Mouse (Mus musculus) brown adipose tissue, adult 24 weeks (tissue): ENCODE measurements around the gene Agap1. TPM values are rescaled to one million over a fixed set of nuclear protein-coding genes. Genes with fewer than 3 reads are reported as not detected.
A peak's percentile ranks its signal among the peaks of the same experiment; 100 is the strongest.

Experiments used
- H3K27ac ChIP-seq: fragments of 200-500 bp; replicated peaks from 2 replicates; pipeline ENCODE4 v1.5.1; 2012; ENCODE audit warnings: low read depth, mild to moderate bottlenecking, low read length
- H3K4me1 ChIP-seq: fragments of 200-500 bp; 2 replicates; pipeline ENCODE4 v1.6.1; 2012; ENCODE audit warnings: low read length, mixed read lengths; ENCODE audit not compliant: control insufficient read depth, insufficient read depth, insufficient read length
- H3K4me3 ChIP-seq: fragments of 200-500 bp; 2 replicates; pipeline ENCODE4 v1.5.1; 2012; ENCODE audit warnings: low read depth, mild to moderate bottlenecking, low read length, moderate library complexity; ENCODE audit not compliant: insufficient read depth
- polyA plus RNA-seq: library from polyadenylated mRNA; stranded (reverse); fragments of >200 nt; gene quantifications from 2 replicates; pipeline ENCODE4 v1.2.4, GENCODE M21; 2012; ENCODE audit not compliant: missing spikeins, insufficient read depth, insufficient read length

Gene Agap1
- polyA plus RNA-seq, 1 experiment, result 8.4 TPM

DNA sequence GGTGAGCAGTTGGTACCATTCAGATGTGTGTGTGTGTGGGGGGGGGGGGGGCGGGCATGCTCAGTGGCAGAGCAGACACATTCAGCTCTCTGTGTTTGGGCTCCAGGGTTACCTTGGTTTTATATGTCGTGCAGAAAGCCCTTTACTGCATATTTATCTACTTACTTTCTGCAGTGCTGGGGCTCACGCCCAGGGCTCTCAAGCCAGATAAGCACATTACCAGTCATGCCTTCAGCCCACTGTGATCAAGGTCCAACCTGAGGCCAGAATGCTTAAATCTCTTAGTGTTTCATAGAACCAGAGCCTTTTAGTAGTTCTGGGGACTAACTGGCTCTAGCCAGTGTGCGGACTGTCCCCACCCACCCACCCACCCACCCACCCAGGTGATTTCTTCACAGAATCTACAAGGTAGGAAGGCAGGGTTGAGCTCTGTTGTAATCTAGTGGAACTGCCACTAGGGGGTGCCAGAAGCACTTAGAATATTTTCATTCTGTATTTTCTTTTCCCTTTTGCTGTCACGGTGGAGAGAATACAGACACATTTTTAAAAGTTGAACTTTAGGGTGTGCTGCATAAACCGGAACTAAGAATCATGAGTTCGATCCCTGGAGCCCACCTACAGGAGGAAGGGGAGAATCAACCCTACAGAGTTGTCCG is 189.0 kb downstream of the Agap1 start:
- no peaks in the 10 kb centered on the region for H3K4me1 ChIP-seq
- peak overlapping the region; percentile 87 for H3K27ac ChIP-seq
- peak overlapping the region; percentile 49 for H3K4me3 ChIP-seq

DNA sequence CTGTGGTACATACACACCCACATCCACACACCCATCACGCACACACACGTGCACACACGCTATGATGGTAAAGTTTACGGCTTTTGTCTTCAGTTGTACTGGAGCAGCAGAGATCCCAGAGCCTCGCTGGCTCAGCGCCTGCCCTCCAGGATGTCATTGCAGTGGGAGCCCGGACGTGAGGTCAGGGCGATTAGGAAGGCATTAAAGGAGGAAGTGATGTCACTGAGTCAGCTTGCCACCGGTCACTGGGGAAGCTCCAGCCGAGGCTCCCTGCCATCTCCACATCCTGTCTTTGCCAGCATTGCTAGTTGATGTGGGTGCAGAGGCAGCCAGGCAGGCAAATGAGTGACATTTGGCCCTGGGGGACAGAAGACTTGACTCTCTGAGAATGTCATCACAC is 189.5 kb downstream of the Agap1 start:
- Histone ChIP-seq H3K4me3 (peak overlapping the region; percentile 49), H3K27ac (peak overlapping the region; percentile 87), H3K4me1 (no peaks in the 10 kb centered on the region)

GRCm38 (mm10) chr1:89646326-89647018 is 191.9 kb downstream of the Agap1 start:
- peak overlapping the region; percentile 27 for H3K4me3 ChIP-seq

GRCm38 (mm10) chr1:89647505-89647904 is 192.9 kb downstream of the Agap1 start:
- H3K4me3 ChIP-seq, result no peak overlapping the region
- no peaks in the 10 kb centered on the region for H3K4me1 ChIP-seq
- H3K27ac ChIP-seq, result no peak overlapping the region

More at GRCm38 (mm10) chr1:89646326-89647018, 191.9 kb downstream of the Agap1 start:
- H3K27ac ChIP-seq, result no peak overlapping the region
- no peaks in the 10 kb centered on the region for H3K4me1 ChIP-seq

DNA sequence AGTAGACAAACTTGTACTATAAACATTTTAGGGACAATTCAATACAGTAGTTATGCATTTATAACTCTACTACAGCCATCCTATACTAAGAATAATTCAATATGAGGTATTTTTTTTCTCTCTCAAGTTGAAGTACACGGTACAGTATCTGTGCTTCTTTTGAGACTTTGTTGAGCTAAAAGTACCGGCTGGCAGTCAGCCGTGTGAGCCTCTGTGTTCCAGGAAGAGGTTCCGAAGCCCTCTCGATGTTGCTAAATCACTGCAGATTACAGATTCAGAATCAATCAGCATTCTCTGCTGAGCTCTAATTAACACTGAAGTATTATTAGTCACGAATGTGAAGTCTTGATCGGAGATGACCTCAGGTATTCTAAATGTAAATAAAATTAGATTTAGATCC is 196.0 kb downstream of the Agap1 start:
- Histone ChIP-seq H3K4me1 (no peaks in the 10 kb centered on the region), H3K4me3 (no peak overlapping the region), H3K27ac (no peak overlapping the region)

DNA sequence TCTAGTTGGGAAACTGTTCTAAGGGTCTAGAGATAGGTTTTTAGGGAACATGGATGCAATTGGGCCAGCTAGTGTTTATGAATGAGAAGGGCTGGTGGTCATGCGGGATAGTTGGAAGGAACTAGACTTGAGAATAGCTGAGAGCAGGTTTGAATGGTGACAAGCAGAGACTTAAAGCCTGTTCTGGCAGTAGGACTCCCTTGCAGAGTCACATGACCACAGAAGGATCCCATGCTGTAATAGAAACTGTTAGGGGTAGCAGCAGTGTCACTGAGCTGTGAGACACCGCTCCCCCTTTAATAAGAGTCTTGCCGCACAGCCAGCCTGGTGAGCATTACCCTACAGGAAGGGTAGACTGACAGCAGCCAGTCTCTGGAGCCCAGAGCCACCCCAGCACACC is 201.6 kb downstream of the Agap1 start:
- Histone ChIP-seq H3K4me3 (no peak overlapping the region), H3K4me1 (no peaks in the 10 kb centered on the region; the same call in 1 of the 2 replicates), H3K27ac (no peak overlapping the region)

GRCm38 (mm10) chr1:89656643-89657321 is 202.2 kb downstream of the Agap1 start:
- H3K27ac ChIP-seq, result no peak overlapping the region
- H3K4me1 ChIP-seq, result no peaks in the 10 kb centered on the region; the same call in 1 of the 2 replicates
- no peak overlapping the region for H3K4me3 ChIP-seq

- H3K4me1 ChIP-seq, result no peaks in the 10 kb centered on the region; the same call in 1 of the 2 replicates
- no peak overlapping the region for H3K27ac ChIP-seq
- no peak overlapping the region for H3K4me3 ChIP-seq
These were observed 206.2 kb downstream of the Agap1 start for GRCm38 (mm10) chr1:89660804-89661203.

- Histone ChIP-seq H3K27ac (no peak overlapping the region), H3K4me3 (no peak overlapping the region)
These were observed 211.5 kb downstream of the Agap1 start for GRCm38 (mm10) chr1:89666154-89666553.

DNA sequence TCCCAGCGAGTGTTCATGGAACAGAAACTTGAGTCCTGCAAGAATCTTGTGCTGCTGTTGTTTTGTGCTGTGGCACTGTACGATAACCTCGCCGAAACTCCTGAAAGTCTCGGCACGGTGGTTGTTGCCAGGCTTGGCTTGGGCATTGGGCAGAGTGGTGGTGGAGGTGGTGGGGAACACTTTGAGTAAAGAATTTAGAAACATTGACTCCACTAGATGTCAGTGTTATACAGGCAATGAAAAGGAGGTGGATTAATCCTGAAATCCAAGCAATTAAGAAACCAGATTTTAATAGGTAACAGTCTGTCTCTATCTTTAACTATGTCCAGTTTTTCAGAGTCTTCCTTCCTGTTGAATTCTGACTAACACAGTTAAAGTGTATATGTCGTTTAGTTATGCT is 212.8 kb downstream of the Agap1 start:
- Histone ChIP-seq H3K27ac (no peak overlapping the region), H3K4me3 (no peak overlapping the region), H3K4me1 (no peaks in the 10 kb centered on the region)

More at GRCm38 (mm10) chr1:89666154-89666553, 211.5 kb downstream of the Agap1 start:
- H3K4me1 ChIP-seq, result no peaks in the 10 kb centered on the region

- H3K4me3 ChIP-seq, result no peak overlapping the region
- H3K4me1 ChIP-seq, result no peaks in the 10 kb centered on the region
- no peak overlapping the region for H3K27ac ChIP-seq
These were observed 214.0 kb downstream of the Agap1 start for GRCm38 (mm10) chr1:89668635-89669034.

DNA sequence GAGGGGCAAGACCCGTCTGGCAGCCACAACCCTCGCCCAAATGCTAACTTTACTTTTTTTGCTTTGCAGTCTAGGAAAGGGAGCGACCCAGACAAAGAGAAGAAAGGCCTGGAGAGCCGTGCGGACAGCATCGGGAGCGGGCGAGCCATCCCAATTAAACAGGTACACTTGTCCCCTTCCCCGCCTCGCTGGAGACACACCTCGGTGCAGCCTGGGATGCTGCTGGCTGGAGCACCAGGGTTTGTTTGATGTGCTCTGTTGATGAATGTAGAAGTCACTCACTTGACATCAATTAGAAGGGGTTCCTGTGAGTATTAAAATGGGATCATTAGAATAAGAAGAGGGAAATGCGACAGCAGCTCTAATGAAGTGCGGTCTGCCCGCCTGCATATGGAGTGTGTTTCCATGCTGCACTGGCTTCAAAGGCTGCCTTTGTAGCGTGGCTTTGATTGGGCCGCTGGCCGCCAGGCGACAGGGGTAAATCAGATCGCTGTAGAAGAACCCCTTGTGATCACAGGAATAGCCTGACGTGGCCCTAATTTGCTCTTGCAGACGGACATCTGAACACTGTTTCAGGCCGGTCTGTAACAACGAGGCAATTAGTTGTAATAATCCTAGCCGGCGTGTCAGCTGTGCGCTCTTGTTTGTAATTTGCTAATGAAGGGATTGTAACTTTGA is 216.6 kb downstream of the Agap1 start:
- Histone ChIP-seq H3K4me1 (no peaks in the 10 kb centered on the region), H3K27ac (no peak overlapping the region)

DNA sequence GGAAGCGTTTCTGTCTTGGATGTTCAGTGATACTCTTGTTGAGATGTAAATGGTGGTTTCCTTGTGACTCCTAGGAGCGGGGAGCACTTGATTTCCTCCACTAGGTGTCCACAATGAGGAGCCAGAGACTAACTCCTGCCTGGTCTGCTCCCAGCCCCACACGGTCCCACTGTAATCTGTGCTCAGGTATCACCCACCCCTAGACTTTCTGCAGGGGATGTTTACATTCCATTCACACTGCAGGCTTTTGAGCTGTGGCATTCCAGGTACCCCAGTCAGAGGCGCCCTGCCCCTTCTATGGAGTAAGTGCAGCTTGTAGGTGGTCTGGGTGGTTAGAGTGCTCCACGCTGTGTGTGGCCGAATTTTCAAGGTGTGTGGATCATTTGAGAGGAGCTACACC is 218.5 kb downstream of the Agap1 start:
- H3K27ac ChIP-seq, result no peak overlapping the region
- no peaks in the 10 kb centered on the region for H3K4me1 ChIP-seq
- no peak overlapping the region for H3K4me3 ChIP-seq

More for the DNA sequence above, 216.6 kb downstream of the Agap1 start:
- no peak overlapping the region for H3K4me3 ChIP-seq

- no peak overlapping the region for H3K27ac ChIP-seq
- H3K4me3 ChIP-seq, result no peak overlapping the region
- no peaks in the 10 kb centered on the region for H3K4me1 ChIP-seq
These were observed 219.1 kb downstream of the Agap1 start for GRCm38 (mm10) chr1:89673686-89674085.

DNA sequence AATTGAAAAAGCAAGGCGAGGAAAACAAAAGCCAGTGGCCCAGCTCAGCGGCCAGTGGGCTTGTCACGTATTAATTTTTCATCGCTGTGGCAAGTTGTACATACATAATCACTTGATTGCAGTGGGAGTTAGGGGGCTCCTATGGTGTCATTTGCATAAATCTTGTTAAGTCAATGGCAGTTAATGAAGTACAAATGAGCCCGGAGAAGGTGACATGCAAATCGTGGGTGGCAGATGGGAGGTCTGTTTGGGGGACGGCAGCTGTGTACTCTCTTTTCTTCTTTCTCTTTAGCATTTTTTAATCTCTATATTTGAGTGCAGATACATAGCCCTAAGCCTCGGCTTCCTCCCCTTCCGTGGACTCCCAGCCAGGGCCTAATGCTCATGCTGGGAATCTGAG is 220.1 kb downstream of the Agap1 start:
- Histone ChIP-seq H3K4me3 (no peak overlapping the region), H3K27ac (no peak overlapping the region), H3K4me1 (no peaks in the 10 kb centered on the region)
